Mouse (Mus musculus) 3134 (cell line): Measurements from ENCODE around the gene P2rx1.

Experiments used
- DNase-seq: peaks from one replicate; pipeline ENCODE4 v3.0.0-alpha.2; 2011; ENCODE audit warnings: low spot score; ENCODE audit not compliant: insufficient read length; ENCODE audit errors: extremely low read depth

The P2rx1 gene

DNA sequence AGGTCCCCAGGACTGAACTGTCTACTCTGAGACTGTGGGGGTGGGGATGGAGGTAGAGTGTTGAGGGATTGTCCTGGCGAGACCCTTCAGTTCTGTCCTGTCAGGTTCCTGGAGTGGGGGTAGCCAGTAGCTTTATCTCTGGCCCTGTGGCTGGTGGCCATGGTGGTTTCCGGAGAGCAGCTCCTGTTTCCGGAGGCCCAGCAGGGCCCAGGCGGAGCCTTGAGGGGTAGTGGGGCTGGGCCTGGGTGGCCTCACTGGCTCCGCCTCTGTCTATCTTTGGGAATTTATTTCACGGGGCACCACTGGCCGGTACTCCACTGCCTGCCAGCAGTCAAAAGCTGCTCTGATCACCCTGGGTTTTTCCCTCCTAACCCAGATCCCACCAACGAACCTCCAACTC, at the start of gene P2rx1:
TSS of gene P2rx1 (plus strand) at position 333 of the 400 bp plus-strand sequence.
- DNase-seq, result no peak

DNA sequence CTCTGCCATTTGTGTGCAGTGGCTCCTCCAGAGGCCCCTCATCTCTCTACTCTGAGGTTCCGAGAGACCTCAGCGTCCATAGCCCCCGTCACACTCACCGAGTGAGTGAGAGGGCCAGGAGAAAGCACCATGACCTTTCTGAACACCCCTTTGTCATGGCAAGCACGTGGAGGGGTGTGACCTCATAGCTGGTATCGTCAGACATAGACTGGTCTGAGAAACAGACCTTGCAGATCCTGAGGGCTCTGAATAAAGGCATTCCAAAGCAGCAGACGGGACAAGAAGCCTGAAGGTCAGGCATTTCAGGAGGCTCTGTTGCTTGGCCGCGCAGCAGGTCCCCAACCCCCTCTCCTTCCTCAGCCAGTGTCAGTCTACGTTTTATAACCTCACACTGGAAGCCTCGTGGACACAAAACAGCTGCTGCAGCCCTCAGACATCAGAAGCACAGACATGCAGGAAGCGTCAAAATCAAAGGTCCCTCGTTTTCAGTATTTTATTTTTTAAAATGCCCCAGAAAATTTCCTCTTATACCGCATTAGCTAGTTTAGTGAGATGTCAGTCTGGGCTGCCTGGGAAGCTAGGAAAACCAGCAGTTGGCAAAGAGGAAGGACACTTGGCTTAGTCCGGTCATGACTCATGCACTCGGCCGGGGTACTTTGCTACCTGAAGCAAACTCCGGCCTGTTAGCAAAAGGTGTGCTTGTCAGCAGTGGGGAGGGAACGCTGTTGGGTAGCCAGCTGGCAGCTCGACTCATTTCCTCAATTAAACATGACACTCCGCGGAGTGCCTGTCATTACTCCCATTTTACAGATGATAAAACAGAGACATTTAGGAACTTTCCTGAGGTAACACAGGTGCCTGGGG, 47.5 kb upstream of the P2rx1 start:
- no peak for DNase-seq

GRCm38 (mm10) chr11:72952226-72952625, 46.7 kb upstream of the P2rx1 start:
- DNase-seq, result no peak

DNA sequence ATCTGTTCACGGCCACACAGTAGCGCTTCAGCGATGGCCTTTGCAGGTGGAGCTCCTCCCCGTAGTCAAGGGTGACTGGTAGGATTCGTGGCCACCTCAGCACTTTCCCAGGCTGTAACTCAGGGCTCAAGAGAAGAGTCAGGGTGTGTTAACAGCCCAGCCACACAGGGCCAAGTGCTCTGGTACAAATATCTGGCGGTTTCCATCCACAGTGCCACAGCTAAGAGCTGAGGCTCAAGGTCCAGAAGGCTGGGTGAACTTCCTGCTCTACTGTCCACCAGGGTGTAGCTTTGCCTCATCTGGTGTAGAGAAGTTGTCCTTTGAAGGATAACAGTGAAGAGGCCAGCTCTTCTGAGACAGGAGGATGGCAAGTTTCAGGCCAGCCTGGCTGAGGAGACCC, 46.2 kb upstream of the P2rx1 start:
- DNase-seq, result peak; percentile 32

GRCm38 (mm10) chr11:72953116-72953439, 45.8 kb upstream of the P2rx1 start:
- no peak for DNase-seq

DNA sequence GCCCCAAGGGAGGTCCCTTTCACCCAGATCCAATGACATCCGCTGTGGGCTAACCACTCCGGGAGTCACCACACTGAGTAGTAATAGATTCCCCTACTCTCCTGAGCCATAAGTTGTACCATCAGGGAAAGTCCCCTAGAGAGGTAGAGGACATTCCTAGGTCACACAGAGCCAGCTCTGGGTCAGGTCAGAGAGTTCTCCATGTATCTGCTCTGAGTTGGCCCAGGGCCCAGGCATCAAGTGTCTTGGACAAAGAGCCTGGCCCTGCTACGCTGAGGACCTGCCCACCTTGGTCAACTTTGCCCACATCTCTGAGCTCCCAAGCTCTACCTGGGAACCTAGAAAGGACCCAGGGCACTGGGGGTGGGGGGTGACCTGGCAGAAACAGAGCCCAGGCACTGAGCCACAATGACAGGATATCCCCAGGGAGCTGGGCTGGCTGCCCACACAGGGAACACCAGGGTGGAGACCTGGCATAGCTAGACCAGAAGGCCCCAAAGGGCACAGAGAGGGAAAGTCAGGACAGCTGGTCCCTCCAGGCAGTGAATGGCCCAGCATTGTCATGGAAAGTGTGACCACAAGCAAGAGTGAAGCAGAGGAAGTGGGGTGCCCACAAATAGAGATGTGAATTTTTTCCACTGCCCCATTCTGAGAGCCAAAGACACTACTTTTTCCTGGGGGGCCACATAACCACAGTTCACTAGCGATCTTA, 45.3 kb upstream of the P2rx1 start:
- DNase-seq, result peak; percentile 83

DNA sequence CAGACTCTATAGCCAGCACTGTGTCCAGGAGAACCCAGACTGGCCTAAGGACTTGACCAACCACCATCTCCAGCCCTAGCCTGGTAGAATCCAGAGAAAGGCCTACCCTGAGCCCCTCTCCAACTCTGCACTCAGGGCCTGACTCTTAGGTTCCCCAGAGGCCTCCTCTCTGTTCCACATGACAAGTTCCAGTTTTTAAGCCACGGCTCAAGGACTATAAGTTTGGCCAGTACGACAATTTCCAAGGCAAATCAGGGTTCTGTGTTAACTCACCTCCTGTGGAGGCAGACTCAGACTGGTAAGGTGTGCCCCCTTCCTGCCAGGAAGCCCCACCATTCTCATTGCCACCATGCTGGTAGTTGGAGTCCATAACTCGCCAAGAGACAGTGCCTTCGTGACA, 44.7 kb upstream of the P2rx1 start:
- DNase-seq, result no peak

DNA sequence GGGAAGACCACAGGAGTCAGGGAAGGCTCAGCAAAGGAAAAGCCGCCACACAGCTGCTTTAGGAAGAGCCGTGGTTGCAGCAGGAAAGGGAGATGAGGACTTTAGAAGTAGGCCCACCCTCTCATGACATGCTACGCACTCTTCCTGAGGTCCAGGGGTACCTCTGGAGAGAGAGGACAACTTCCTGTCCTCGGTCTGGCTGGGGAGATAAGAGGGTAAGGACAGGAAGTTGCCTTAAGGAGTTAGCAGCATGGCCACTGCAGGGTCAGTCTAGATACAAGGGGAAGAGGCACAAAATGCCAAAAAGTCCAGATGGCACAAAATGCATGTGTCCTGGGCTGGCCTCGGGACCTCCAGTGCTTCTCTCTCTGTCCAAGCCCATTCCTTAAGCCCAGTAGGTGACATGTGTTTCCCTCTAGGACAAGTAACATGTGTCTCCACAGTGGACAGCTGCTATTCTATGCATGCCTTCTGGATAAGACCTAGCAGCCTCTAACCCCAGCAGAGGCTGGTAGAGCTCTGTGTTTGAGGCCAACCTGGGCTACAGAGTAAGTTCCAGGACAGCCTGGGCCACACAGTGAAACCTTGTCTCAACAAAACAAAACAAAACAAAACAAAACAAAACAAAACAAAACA, 43.4 kb upstream of the P2rx1 start:
- DNase-seq, result no peak

DNA sequence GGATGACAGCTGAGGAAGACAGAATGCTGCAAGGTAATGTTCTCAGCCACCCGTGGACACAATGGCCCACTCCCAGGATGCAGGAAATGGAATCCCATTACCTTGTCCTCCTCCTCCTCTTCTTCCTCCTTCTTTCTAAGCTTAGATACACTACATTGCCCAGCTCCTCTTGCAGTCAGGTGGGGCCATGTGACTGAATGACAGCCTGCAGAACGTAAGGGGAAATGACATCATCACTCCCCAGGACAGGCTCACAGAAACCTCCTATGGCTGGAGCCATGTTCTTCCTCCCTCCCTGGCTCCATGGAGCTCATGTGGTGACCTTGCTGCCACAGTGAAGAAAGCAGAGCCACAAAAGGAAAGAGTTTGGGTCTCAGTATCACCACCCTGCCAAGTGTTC, 41.6 kb upstream of the P2rx1 start:
- no peak for DNase-seq

GRCm38 (mm10) chr11:72959924-72960679, 38.8 kb upstream of the P2rx1 start:
- DNase-seq, result no peak

- DNase-seq, result no peak
These were observed 38.2 kb upstream of the P2rx1 start for GRCm38 (mm10) chr11:72960723-72961071.

GRCm38 (mm10) chr11:72961072-72961980, 37.6 kb upstream of the P2rx1 start, which contains the start of gene Atp2a3:
Atp2a3 (plus strand) TSS chr11:72961169.
- DNase-seq, result no peak

DNA sequence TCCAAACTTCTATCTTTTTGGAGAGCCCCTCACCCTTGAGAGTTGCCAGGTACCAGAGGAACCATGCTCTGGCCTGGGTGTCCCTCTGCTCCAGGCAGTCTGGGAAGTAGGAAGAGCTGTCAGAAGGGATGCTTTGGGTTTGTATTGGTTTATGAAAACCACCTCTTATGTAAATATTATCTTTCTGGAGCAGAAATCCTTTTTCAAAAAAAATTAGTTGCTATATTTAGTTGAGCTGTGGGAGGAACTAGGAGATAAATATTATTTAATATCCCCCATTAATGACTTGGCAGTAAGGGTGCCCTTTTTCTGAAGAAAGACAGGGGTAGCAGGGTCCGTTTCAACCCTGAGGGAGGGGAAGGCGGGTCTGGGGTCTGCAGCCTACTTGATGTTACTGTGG, 36.5 kb upstream of the P2rx1 start:
- no peak for DNase-seq

- no peak for DNase-seq
These were observed 35.7 kb upstream of the P2rx1 start for GRCm38 (mm10) chr11:72963058-72963788.

- DNase-seq, result no peak
These were observed 35.1 kb upstream of the P2rx1 start for GRCm38 (mm10) chr11:72963789-72964294.

DNA sequence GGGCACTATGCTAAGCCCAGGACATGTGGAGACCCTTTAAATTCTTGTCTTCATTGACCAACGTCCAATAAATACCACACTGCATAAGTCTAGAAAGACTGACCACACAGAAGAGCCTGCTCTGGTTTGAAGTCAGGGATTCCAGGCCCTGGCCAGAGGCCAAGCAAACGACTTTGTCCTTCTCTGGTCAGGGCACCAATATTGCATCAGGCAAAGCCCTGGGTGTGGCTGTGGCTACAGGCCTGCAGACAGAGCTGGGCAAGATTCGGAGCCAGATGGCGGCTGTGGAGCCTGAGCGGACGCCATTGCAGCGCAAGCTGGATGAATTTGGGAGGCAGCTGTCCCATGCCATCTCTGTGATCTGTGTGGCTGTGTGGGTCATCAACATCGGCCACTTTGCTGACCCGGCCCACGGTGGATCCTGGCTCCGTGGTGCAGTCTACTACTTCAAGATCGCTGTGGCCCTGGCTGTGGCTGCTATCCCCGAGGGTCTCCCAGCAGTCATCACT, 23.9 kb upstream of the P2rx1 start:
- DNase-seq, result peak; percentile 58

- no peak for DNase-seq
These were observed 16.4 kb upstream of the P2rx1 start for GRCm38 (mm10) chr11:72982516-72982915.

- DNase-seq, result no peak
These were observed 15.6 kb upstream of the P2rx1 start for GRCm38 (mm10) chr11:72983283-72983682.

DNA sequence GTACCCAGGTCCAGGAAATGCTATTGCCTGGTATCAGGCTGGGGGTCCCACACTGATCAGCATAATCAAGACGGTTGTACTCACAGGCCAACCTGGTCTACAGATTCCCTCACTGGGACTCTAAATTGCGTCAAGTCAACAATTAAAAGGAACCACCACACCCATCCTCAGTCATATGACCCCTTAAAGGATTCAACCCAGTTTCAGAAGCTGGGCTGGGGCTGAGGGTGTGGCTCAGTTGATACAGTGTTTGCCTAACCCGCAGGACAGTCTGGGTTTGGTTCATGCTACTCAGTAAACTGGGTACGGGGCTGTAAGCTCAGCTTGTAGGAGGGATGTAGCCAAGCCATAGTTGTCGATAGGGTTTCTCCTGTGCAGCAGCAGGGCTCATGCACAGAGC, 12.2 kb upstream of the P2rx1 start:
- DNase-seq, result no peak
